In the genomic region with DNA sequence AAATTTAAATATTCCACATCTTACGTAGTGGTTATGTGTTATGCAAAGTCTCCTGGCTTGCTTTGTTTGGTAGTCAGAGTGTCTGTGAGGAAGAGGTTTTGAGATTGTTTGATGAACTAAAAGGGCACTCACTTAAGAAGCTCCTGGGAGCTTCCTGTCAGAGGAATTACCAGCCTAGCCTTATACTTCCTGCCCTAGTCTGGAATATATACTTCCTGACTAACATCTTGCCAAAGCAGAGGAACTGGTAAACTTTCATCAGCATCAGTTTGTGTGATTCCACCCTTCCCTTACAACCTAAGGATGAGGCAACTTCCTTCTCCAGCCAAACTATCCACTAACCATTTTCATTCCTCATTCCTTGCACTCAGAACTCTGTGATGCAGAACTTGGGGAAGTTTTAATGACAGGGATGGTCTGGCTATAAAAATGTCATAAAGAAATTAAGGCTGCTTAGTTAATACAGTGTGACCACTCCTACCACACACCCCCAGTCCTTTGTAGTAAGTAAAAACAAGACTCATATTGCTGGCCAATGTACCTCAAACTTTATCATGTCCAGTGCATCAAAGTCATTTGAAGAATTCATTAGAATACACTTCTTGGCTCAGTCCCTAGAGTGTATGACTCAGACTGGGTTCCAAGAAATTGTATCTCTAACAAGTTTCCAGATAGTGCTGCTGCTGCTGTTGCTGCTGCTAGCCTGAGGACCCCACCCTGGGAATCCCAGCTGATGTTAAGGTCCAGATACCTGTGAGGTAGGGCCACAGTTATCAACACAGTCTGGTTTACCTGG, we compare ENCODE assay signal across 21 mouse cellular contexts.
DNase-seq lines count a peak whose midpoint lies in the region; ATAC-seq and TF ChIP-seq lines count a peak whose summit lies in the region.
"Had no signal": no experiment of that assay in that cellular context is flagged by ENCODE, and none has a peak within 500 bp of the region (broad histone marks: within the 10 kb centered on the region; RNA-seq: fewer than 3 reads in every experiment).

No protein-coding gene starts in this region.

- H3K79me3 ChIP-seq in C2C12 (ENCODE audit: low read depth), result no peaks in the 10 kb centered on the region

- H3K27me3 ChIP-seq in kidney, postnatal 0 days (ENCODE audit: insufficient read depth, low read length), result no peaks in the 10 kb centered on the region
- no peaks in the 10 kb centered on the region for H3K27me3 ChIP-seq in lung, postnatal 0 days (replicated peaks; ENCODE audit: insufficient read depth, low read length)
- no peaks in the 10 kb centered on the region for H3K27me3 ChIP-seq in C2C12 (ENCODE audit: control insufficient read depth, insufficient read depth, insufficient read length)
- no peaks in the 10 kb centered on the region for H3K27me3 ChIP-seq in heart, adult 2 months (ENCODE audit: control insufficient read depth, insufficient read depth, low read length)
- H3K27me3 ChIP-seq: CH12.LX; embryonic facial prominence, embryonic 13.5 days; forebrain, embryonic 13.5 days; heart, embryonic 12.5 days had no signal

- H3K27ac ChIP-seq in kidney, postnatal 0 days, result no peak overlapping the region
- H3K27ac ChIP-seq in lung, postnatal 0 days (ENCODE audit: low read length), result no peak overlapping the region
- H3K27ac ChIP-seq in embryonic fibroblast, embryonic 13.5 days (ENCODE audit: insufficient read depth, low read length), result peak overlapping the region; percentile 57; the same call in 1 of the 2 replicates
- no peak overlapping the region for H3K27ac ChIP-seq in heart, adult 2 months
- H3K27ac ChIP-seq: embryonic facial prominence, embryonic 13.5 days; forebrain, embryonic 13.5 days had no signal

- no peak overlapping the region for H3K9ac ChIP-seq in kidney, postnatal 0 days (ENCODE audit: low read depth, low read length)
- H3K9ac ChIP-seq in lung, postnatal 0 days (replicated peaks; ENCODE audit: low read depth), result no peak overlapping the region
- H3K9ac ChIP-seq in heart, adult 2 months (ENCODE audit: low read depth, low read length), result no peak overlapping the region
- H3K9ac ChIP-seq: embryonic facial prominence, embryonic 13.5 days; forebrain, embryonic 13.5 days; forebrain, postnatal 0 days; heart, embryonic 12.5 days had no signal

- WGBS in kidney, postnatal 0 days, result 83% methylated on average over 1 of the region's 1 CpGs
- WGBS in lung, postnatal 0 days, result 52% methylated on average over 1 of the region's 1 CpGs
- 82% methylated on average over 1 of the region's 1 CpGs for WGBS in heart, adult 2 months

- no peak overlapping the region for H3K4me2 ChIP-seq in kidney, postnatal 0 days (ENCODE audit: low read length)
- H3K4me2 ChIP-seq in lung, postnatal 0 days (replicated peaks; ENCODE audit: low read depth, low read length), result no peak overlapping the region
- H3K4me2 ChIP-seq: embryonic facial prominence, embryonic 13.5 days; forebrain, embryonic 13.5 days; heart, embryonic 12.5 days had no signal

- peak; percentile 28; the same call in 1 of the 2 replicates for TF ChIP-seq EP300 in lung, postnatal 0 days (IDR thresholded peaks at IDR 0.05)
- TF ChIP-seq EP300 in heart, adult 2 months (IDR thresholded peaks at IDR 0.05; ENCODE audit: insufficient read depth, low read depth, low read length), result no peak

- H3ac ChIP-seq in C2C12 (ENCODE audit: control insufficient read depth, insufficient read length, low read depth), result no peak overlapping the region

- H3K4me1 ChIP-seq in kidney, postnatal 0 days (replicated peaks; ENCODE audit: insufficient read depth, low read length), result no peaks in the 10 kb centered on the region
- peaks cover 6% of the 10 kb centered on the region; the same call in 1 of the 2 replicates for H3K4me1 ChIP-seq in lung, postnatal 0 days (ENCODE audit: insufficient read depth, low read depth, low read length)
- H3K4me1 ChIP-seq in embryonic fibroblast, embryonic 13.5 days (ENCODE audit: control insufficient read depth, insufficient read depth, low read length), result peaks cover 8% of the 10 kb centered on the region
- H3K4me1 ChIP-seq in heart, adult 2 months (ENCODE audit: control insufficient read depth, insufficient read depth, low read length), result peaks cover 2% of the 10 kb centered on the region
- H3K4me1 ChIP-seq: forebrain, embryonic 13.5 days had no signal

- TF ChIP-seq POLR2A in embryonic fibroblast, embryonic 13.5 days (IDR thresholded peaks at IDR 0.05; ENCODE audit: low read depth, low read length), result no peak
- no peak for TF ChIP-seq POLR2A in heart, adult 2 months (IDR thresholded peaks at IDR 0.05; ENCODE audit: insufficient read depth, low read depth, low read length)

- TF ChIP-seq CTCF in kidney, postnatal 0 days (IDR thresholded peaks at IDR 0.05; ENCODE audit: low read depth), result no peak
- no peak for TF ChIP-seq CTCF in lung, postnatal 0 days (IDR thresholded peaks at IDR 0.05)
- no peak for TF ChIP-seq CTCF in C2C12 (IDR thresholded peaks at IDR 0.05; ENCODE audit: control insufficient read depth, insufficient read depth, insufficient read length)
- TF ChIP-seq CTCF in embryonic fibroblast, embryonic 13.5 days (IDR thresholded peaks at IDR 0.05; ENCODE audit: borderline replicate concordance, insufficient read depth, low read length), result no peak
- TF ChIP-seq CTCF in heart, adult 2 months (IDR thresholded peaks at IDR 0.05), result no peak

- H3K9me3 ChIP-seq in kidney, postnatal 0 days (replicated peaks; ENCODE audit: low read length), result no peaks in the 10 kb centered on the region
- H3K9me3 ChIP-seq in lung, postnatal 0 days (ENCODE audit: low read length), result no peaks in the 10 kb centered on the region
- H3K9me3 ChIP-seq: embryonic facial prominence, embryonic 13.5 days; forebrain, embryonic 13.5 days; heart, embryonic 12.5 days had no signal

- H3K4me3 ChIP-seq in kidney, postnatal 0 days (replicated peaks; ENCODE audit: low read depth, low read length), result no peak overlapping the region
- no peak overlapping the region for H3K4me3 ChIP-seq in lung, postnatal 0 days (ENCODE audit: low read depth, low read length)
- H3K4me3 ChIP-seq in C2C12 (ENCODE audit: insufficient read depth, poor library complexity, severe bottlenecking), result no peak overlapping the region
- no peak overlapping the region for H3K4me3 ChIP-seq in embryonic fibroblast, embryonic 13.5 days (ENCODE audit: insufficient read depth, low read length)
- H3K4me3 ChIP-seq in heart, adult 2 months, result no peak overlapping the region
- H3K4me3 ChIP-seq: embryonic facial prominence, embryonic 13.5 days; forebrain, embryonic 13.5 days; heart, embryonic 12.5 days had no signal

- peak; percentile 16 for DNase-seq in kidney, postnatal 0 days (ENCODE audit: low spot score)
- DNase-seq in kidney, postnatal 14 days, result no peak
- DNase-seq in lung, postnatal 0 days (ENCODE audit: low spot score), result peak; percentile 50
- no peak for DNase-seq in lung, postnatal 14 days
- DNase-seq in heart, adult 2 months, result no peak
- DNase-seq: adrenal gland, postnatal 14 days; B cell, adult 2 months; cerebellum, adult 18-20 months; cerebellum, adult 9-11 months; cerebellum, postnatal 36 days; forebrain, postnatal 0 days; gastrocnemius, postnatal 14 days; heart, postnatal 36 days had no signal

- no peaks in the 10 kb centered on the region for H3K79me2 ChIP-seq in C2C12 (ENCODE audit: control insufficient read depth, insufficient read depth)
- no peaks in the 10 kb centered on the region for H3K79me2 ChIP-seq in heart, adult 2 months (replicated peaks; ENCODE audit: control insufficient read depth, insufficient read depth, low read length)

- intact Hi-C loops in heart, adult 2 months (cut with DNase I), result no loop called here

- ATAC-seq in kidney, postnatal 0 days (replicated peaks; ENCODE audit: low FRiP score, low read depth), result no peak
- peak; percentile 55 for ATAC-seq in lung, postnatal 0 days
- ATAC-seq: forebrain, embryonic 13.5 days; forebrain, postnatal 0 days; hindbrain, embryonic 16.5 days; inflammation-experienced regulatory T-cells, adult 6 months had no signal

- H3K36me3 ChIP-seq in kidney, postnatal 0 days (ENCODE audit: insufficient read depth, low read length), result no peaks in the 10 kb centered on the region
- no peaks in the 10 kb centered on the region for H3K36me3 ChIP-seq in lung, postnatal 0 days (ENCODE audit: insufficient read depth, low read length)
- H3K36me3 ChIP-seq in C2C12 (ENCODE audit: control insufficient read depth, insufficient read depth), result no peaks in the 10 kb centered on the region
- H3K36me3 ChIP-seq in heart, adult 2 months (ENCODE audit: control insufficient read depth, insufficient read depth, low read length), result peaks cover under 1% of the 10 kb centered on the region; the same call in 1 of the 2 replicates
- H3K36me3 ChIP-seq: embryonic facial prominence, embryonic 13.5 days; heart, embryonic 12.5 days had no signal

TF ChIP-seq in C2C12, 6 proteins besides CTCF, POLR2A, EP300 and RAD21:
- TF ChIP-seq USF1 (IDR thresholded peaks at IDR 0.05; ENCODE audit: low read depth) (no peak), CEBPB (IDR thresholded peaks at IDR 0.05; ENCODE audit: low read depth) (peak; percentile 16)

Comparison
In these comparisons a context has a peak if more than half of its experiments do, and no peak if none do; other contexts are left out.
1. DNase-seq: peak in kidney, postnatal 0 days (single experiment) and lung, postnatal 0 days (single experiment); none in kidney, postnatal 14 days (single experiment), lung, postnatal 14 days (single experiment) and heart, adult 2 months (0 of 2).